Mouse (Mus musculus): Measurements from ENCODE around the gene Myef2. TPM values are rescaled to one million over a fixed set of nuclear protein-coding genes. Genes with fewer than 3 reads are reported as not detected.
"Not testable (repeated sequence)": the region's sequence is repeated elsewhere in the genome, so short reads cannot be mapped to it uniquely, and the experiment has no call there.

The Myef2 gene
- total RNA-seq (2021) = 1 to 10 TPM; 3.0 to 3.6 TPM
- long read RNA-seq, experiment 1, partial matches to known transcripts = 2 of 4 reads
- long read RNA-seq, experiment 1, other reads (novel, unspliced or antisense) = 2 of 4 reads
- long read RNA-seq, experiment 2, partial matches to known transcripts = 0 of 2 reads
- long read RNA-seq, experiment 2, other reads (novel, unspliced or antisense) = 2 of 2 reads

- peak; percentile 62 to 69 for DNase-seq
- intact Hi-C loops (cut with DNase I) = no loop called here
These were observed at the start of gene Myef2 for GRCm38 (mm10) chr2:125123477-125123852. Myef2 (minus strand) TSS chr2:125123661.

GRCm38 (mm10) chr2:125162012-125162470 is 38.6 kb upstream of the Myef2 start:
- intact Hi-C loops (cut with DNase I) = no loop called here
- no peak for DNase-seq

GRCm38 (mm10) chr2:125155504-125155903 is 32.0 kb upstream of the Myef2 start:
- no peak for DNase-seq
- intact Hi-C loops (cut with DNase I) = no loop called here

GRCm38 (mm10) chr2:125154294-125154693 is 30.8 kb upstream of the Myef2 start:
- intact Hi-C loops (cut with DNase I) = no loop called here
- no peak for DNase-seq

- intact Hi-C loops (cut with DNase I) = no loop called here
- DNase-seq = no peak
These were observed 28.9 kb upstream of the Myef2 start, which contains the start of gene Slc12a1 for GRCm38 (mm10) chr2:125152388-125152787. Slc12a1 (plus strand) TSS chr2:125152505.

GRCm38 (mm10) chr2:125142336-125142735 is 18.9 kb upstream of the Myef2 start:
- no peak for DNase-seq
- intact Hi-C loops (cut with DNase I) = no loop called here

- intact Hi-C loops (cut with DNase I) = no loop called here
- no peak for DNase-seq
These were observed 13.4 kb upstream of the Myef2 start for GRCm38 (mm10) chr2:125136846-125137245.

- intact Hi-C loops (cut with DNase I) = no loop called here
These were observed 12.7 kb upstream of the Myef2 start, which contains the start of gene Ctxn2 for GRCm38 (mm10) chr2:125135903-125136811. Ctxn2 (plus strand) TSS chr2:125136692.

GRCm38 (mm10) chr2:125134113-125134512 is 10.7 kb upstream of the Myef2 start:
- intact Hi-C loops (cut with DNase I) = no loop called here

More at GRCm38 (mm10) chr2:125135903-125136811, 12.7 kb upstream of the Myef2 start, which contains the start of gene Ctxn2:
- DNase-seq = peak; percentile 32 to 65

GRCm38 (mm10) chr2:125126792-125127191 is 3.3 kb upstream of the Myef2 start:
- DNase-seq = no peak
- intact Hi-C loops (cut with DNase I) = no loop called here

More at GRCm38 (mm10) chr2:125134113-125134512, 10.7 kb upstream of the Myef2 start:
- no peak for DNase-seq

GRCm38 (mm10) chr2:125125824-125126223 is 2.4 kb upstream of the Myef2 start:
- intact Hi-C loops (cut with DNase I) = no loop called here
- DNase-seq = no peak

GRCm38 (mm10) chr2:125122624-125123476 is 611 bp downstream of the Myef2 start:
- DNase-seq = peak; percentile 15 to 33
- intact Hi-C loops (cut with DNase I) = no loop called here

- intact Hi-C loops (cut with DNase I) = no loop called here
- no peak for DNase-seq
These were observed 1.2 kb downstream of the Myef2 start for GRCm38 (mm10) chr2:125122288-125122623.

GRCm38 (mm10) chr2:125119381-125120110 is 3.9 kb downstream of the Myef2 start:
- intact Hi-C loops (cut with DNase I) = no loop called here
- DNase-seq = no peak

GRCm38 (mm10) chr2:125106536-125106935 is 16.9 kb downstream of the Myef2 start:
- intact Hi-C loops (cut with DNase I); DNase-seq: not testable (repeated sequence)

GRCm38 (mm10) chr2:125104491-125104890 is 19.0 kb downstream of the Myef2 start:
- intact Hi-C loops (cut with DNase I); DNase-seq: not testable (repeated sequence)

- DNase-seq; intact Hi-C loops (cut with DNase I): not testable (repeated sequence)
These were observed 31.3 kb downstream of the Myef2 start for GRCm38 (mm10) chr2:125092123-125092522.

GRCm38 (mm10) chr2:125088757-125089156 is 34.7 kb downstream of the Myef2 start:
- intact Hi-C loops (cut with DNase I) = no loop called here

GRCm38 (mm10) chr2:125083879-125084278 is 39.6 kb downstream of the Myef2 start:
- intact Hi-C loops (cut with DNase I) = no loop called here

More at GRCm38 (mm10) chr2:125088757-125089156, 34.7 kb downstream of the Myef2 start:
- DNase-seq = no peak

More at GRCm38 (mm10) chr2:125083879-125084278, 39.6 kb downstream of the Myef2 start:
- DNase-seq = no peak
